Mouse (Mus musculus) C2C12 (cell line): ENCODE results near the gene Lce6a.

ENCODE experiments used
- CEBPB ChIP-seq: IDR thresholded peaks from one replicate; pipeline ENCODE4 v1.6.1; 2011; ENCODE audit warnings: low read depth, mild to moderate bottlenecking, control low read depth, moderate library complexity
- CTCF ChIP-seq: IDR thresholded peaks from one replicate; pipeline ENCODE4 v1.5.1; 2011; ENCODE audit not compliant: control insufficient read depth, insufficient read depth, insufficient read length
- FOSL1 ChIP-seq: IDR thresholded peaks from one replicate; pipeline ENCODE4 v1.8.0; 2011; ENCODE audit warnings: mild to moderate bottlenecking, low read length; ENCODE audit not compliant: poor library complexity, insufficient read depth, severe bottlenecking
- MAX ChIP-seq: IDR thresholded peaks from one replicate; pipeline ENCODE4 v1.6.1; 2011; ENCODE audit warnings: mild to moderate bottlenecking, control low read depth
- MYOD1 ChIP-seq: IDR thresholded peaks from one replicate; pipeline ENCODE4 v1.6.1; 2011; ENCODE audit warnings: low read depth; ENCODE audit not compliant: control insufficient read depth, insufficient read length
- USF1 ChIP-seq: IDR thresholded peaks from one replicate; pipeline ENCODE4 v1.6.1; 2011; ENCODE audit warnings: low read depth, mild to moderate bottlenecking, control low read depth, moderate library complexity

GRCm38 (mm10) chr3:92637745-92638652, 16.5 kb upstream of the Lce6a start:
- no peak for TF ChIP-seq CTCF
- TF ChIP-seq USF1: no peak
- no peak for TF ChIP-seq MYOD1
- TF ChIP-seq MAX: no peak
- no peak for TF ChIP-seq CEBPB
- TF ChIP-seq FOSL1: no peak
